Mouse (Mus musculus) Patski (cell line): ENCODE data around the gene Narfl. TPM values are rescaled to one million over a fixed set of nuclear protein-coding genes. Genes with fewer than 3 reads are reported as not detected.

Source experiments
- ATAC-seq: fragments of 100-300 bp; one replicate; pipeline ENCODE4 v1.8.0; 2021
- CTCF ChIA-PET: fragments of 350-600 bp; sonication (Branson Sonifier 250); formaldehyde crosslinking; loops from one replicate; lab custom pipeline; 2022; ENCODE audit warnings: inconsistent platforms; lab: Charles Lee
- POLR2A ChIA-PET: fragments of 350-600 bp; sonication (Branson Sonifier 250); formaldehyde crosslinking; loops from one replicate; lab custom pipeline; 2022; ENCODE audit warnings: antibody characterized with exemption, inconsistent platforms; lab: Charles Lee
- DNase-seq: peaks from one replicate; pipeline ENCODE4 v3.0.0-alpha.2; 2011; ENCODE audit warnings: low read depth, low spot score
- H3K27me3 ChIP-seq: fragments of 371-371 bp; one replicate; pipeline ENCODE4 v1.5.1; 2021
- CTCF ChIP-seq: fragments of 100-300 bp; IDR thresholded peaks from one replicate; pipeline ENCODE4 v1.5.1; 2021
- in situ Hi-C: fragments of 300-500 bp; cut with MboI; formaldehyde crosslinking; loops from 3 replicates; pipeline ENCODE4 v1.11.1; 2018; ENCODE audit warnings: low pct_unique_long_range_greater_than_20kb, mixed read lengths
- polyA plus RNA-seq: library from polyadenylated mRNA; unstranded; gene quantifications from one replicate; pipeline ENCODE4 v1.2.3, GENCODE M21; 2021

Gene Narfl
- polyA plus RNA-seq, 1 experiment from 2014 or later: 44.9 TPM

DNA sequence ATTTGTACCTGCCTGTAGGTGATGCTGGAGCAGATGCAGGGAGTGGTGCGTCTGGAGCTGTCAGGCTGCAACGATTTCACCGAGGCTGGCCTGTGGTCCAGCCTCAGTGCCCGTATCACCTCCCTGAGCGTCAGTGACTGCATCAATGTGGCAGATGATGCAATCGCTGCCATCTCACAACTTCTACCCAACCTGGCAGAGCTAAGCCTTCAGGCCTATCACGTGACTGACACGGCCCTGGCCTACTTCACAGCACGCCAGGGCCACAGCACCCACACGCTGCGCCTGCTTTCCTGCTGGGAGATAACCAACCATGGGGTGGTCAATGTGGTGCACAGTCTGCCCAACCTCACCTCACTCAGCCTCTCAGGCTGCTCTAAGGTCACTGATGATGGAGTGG, 44.1 kb downstream of the Narfl start:
- H3K27me3 ChIP-seq: peaks cover 17% of the 10 kb centered on the region
- CTCF ChIA-PET: no interaction called here
- ATAC-seq (no peak), DNase-seq (no peak)
- POLR2A ChIA-PET: interaction anchor here (1.8 kb wide), 1 partner anchor 14 kb away, joined by 6 read pairs; no protein-coding TSS in a partner anchor
- in situ Hi-C loops: no loop called here
- TF ChIP-seq CTCF: no peak

DNA sequence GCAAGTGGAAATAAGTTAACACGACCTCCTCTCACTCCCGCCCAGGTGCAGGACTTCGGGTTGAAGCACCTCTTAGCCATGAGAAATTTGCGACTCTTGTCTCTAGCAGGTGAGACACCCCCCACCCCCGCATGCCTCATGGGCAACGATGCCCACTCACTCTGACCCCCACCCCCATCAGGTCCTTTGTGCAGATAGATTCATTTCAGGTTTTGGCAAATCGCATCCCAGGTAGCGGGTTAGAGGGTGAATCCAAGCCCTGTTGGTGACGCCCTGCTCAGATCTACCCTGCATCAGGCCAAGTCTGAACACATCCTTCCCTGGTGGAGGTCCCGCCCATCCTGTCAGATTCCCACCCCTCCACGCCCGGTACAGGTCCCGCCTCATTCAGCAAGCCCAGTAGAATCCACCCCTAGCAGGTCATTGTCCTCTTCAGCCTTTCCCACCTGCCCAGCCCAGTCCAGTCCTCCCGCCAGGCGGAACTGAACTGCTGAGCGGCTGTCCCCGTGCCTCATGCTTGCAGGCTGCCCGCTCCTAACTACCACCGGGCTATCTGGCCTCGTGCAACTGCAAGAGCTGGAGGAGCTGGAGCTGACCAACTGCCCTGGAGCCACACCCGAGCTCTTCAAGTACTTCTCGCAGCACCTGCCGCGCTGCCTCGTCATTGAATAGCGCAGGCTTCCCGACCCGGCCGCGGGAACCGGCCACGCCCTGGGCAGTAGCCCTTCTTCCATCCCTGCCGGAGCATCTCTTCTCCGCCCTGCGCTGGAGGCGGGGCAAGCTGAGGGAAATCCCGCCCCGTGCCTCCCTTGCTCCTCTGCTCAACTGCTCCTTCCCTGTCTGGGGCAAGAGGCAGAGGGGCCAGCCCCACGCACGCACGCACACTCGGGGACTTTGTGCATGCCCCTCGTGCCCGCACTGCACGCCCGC, 45.5 kb downstream of the Narfl start:
- no peak for DNase-seq
- POLR2A ChIA-PET: no interaction called here
- TF ChIP-seq CTCF: no peak
- CTCF ChIA-PET: no interaction called here
- ATAC-seq: no peak
- H3K27me3 ChIP-seq: peaks cover 17% of the 10 kb centered on the region
- in situ Hi-C loops: no loop called here

DNA sequence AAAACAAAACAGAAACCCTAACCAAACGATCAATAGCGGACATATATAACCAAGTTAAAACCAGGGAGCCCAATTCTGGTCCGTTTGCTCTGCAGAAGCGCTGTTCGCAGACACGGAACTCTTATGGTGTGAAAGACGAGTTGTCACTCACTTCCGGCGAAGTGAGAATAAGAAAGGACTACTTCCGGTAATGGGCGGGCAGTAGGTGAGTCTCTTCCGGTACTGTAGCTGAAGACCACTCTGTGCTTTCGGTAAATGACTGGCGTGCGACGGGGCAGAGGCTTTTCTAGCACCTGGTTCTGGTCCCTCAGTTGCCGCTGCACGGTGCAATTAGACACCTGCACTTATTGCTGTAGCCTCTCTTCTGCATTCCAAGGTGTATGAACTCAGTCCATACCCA, 49.9 kb downstream of the Narfl start, which contains the start of gene Wdr24:
Wdr24 (plus strand) TSS at position 176 of the 400 bp plus-strand sequence.
- DNase-seq (no peak), ATAC-seq (no peak)
- H3K27me3 ChIP-seq: peaks cover 11% of the 10 kb centered on the region
- POLR2A ChIA-PET: interaction anchor here (2.2 kb wide), 1 partner anchor 9 kb away, joined by 11 read pairs; the partner anchor contains the start of gene Stub1
- no peak for TF ChIP-seq CTCF
- in situ Hi-C loops: no loop called here
- CTCF ChIA-PET: interaction anchor here (2.3 kb wide), 1 partner anchor 9 kb away, joined by 8 read pairs; the partner anchor contains the start of gene Stub1

DNA sequence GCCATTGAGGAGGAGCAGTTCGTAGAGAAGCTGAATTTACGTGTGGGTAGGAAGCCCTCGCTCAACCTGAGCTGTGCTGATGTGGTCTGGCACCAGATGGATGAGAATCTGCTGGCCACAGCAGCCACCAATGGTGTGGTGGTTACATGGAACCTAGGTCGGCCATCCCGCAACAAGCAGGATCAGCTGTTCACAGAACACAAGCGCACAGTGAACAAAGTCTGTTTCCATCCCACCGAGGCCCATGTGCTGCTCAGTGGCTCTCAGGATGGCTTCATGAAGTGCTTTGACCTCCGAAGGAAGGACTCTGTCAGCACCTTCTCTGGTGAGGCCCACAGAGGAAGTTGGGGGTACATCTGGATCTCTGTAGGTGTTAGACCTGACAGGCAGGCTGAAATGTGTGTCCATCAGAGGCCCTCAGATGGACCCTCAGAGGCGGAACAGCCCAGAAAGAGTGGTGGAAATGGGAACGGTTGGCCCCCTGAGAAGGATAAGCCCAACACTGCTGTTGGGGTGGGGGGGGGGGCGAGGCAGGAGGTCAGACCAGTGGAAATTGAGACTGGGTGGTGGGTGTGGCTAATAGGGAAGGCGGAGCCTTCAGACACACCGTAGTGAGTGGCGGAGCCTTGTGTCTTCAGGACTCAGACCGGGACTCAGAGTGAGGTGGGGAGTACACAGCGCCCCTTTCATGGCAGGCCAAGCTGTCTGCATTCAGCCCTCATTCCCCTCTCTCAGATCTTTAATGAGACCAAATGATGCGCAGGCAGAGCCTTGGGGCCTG, 51.0 kb downstream of the Narfl start:
- H3K27me3 ChIP-seq: peaks cover 4% of the 10 kb centered on the region
- ATAC-seq (no peak), DNase-seq (no peak)
- ChIA-PET CTCF (interaction anchor here (2.3 kb wide), 1 partner anchor 8 kb away, joined by 8 read pairs; the partner anchor contains the start of gene Stub1), POLR2A (interaction anchor here (2.2 kb wide), 1 partner anchor 8 kb away, joined by 11 read pairs; the partner anchor contains the start of gene Stub1)
- in situ Hi-C loops: no loop called here
- TF ChIP-seq CTCF: no peak

DNA sequence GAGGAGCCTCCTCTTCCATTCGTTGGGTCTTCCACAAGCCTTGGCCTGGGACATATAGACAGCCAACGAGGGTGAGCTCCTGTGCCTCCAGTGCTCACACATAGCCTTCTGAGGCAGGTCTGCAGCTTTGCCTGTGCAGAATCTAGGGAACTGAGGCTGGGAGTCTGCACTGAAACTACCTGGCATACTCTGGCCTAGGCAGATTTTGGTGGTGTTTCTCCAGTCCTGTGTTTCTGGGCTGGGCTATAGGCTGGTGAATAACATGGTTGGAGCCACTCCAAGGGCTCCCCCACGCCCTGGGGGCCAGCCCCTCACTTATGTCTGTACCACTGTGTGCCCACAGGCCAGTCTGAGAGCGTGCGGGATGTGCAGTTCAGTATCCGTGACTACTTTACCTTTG, 51.7 kb downstream of the Narfl start:
- ATAC-seq (no peak), DNase-seq (no peak)
- in situ Hi-C loops: no loop called here
- ChIA-PET POLR2A (interaction anchor here (0.6 to 1.2 kb wide), 3 partner anchors 12 to 22 kb away, joined by 3 read pairs; partner anchors contain the start of gene Rhbdl1), CTCF (no interaction called here)
- TF ChIP-seq CTCF: no peak
- no peaks in the 10 kb centered on the region for H3K27me3 ChIP-seq

DNA sequence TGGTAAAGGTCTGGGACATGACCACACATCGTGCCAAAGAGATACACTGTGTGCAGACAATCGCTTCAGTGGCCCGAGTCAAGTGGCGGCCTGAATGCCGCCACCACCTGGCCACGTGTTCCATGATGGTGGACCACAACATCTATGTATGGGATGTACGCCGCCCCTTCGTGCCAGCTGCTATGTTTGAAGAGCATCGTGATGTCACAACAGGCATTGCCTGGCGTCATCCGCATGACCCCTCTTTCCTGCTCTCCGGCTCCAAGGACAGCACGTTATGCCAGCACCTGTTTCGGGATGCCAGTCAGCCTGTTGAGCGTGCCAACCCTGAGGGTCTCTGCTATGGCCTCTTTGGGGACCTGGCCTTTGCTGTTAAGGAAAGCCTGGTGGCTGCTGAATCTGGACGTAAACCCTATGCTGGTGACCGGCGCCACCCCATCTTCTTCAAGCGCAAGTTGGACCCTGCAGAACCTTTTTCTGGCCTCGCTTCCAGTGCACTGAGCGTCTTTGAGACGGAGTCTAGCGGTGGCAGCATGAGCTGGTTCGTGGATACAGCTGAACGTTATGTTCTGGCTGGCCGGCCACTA, 52.5 kb downstream of the Narfl start:
- ATAC-seq (no peak), DNase-seq (no peak)
- ChIA-PET POLR2A (interaction anchor here (1.2 kb wide), 1 partner anchor 12 kb away, joined by 3 read pairs; the partner anchor contains the start of gene Rhbdl1), CTCF (no interaction called here)
- TF ChIP-seq CTCF: no peak
- no peaks in the 10 kb centered on the region for H3K27me3 ChIP-seq
- in situ Hi-C loops: no loop called here

DNA sequence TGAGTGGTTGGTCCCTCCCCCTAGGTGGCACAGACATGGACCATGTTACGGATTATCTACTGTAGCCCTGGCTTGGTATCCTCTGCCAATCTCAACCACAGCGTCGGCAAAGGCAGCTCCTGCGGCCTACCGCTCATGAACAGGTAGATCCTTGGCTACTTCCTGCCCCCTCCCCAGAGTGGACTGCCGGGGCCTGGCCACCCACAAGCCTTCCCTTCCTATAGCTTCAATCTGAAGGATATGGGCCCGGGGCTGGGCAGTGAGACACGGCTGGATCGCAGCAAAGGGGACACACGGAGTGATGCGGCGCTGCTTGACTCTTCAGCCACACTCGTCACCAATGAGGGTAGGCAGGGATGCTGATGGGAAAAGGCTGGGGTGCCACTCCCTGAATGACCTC, 53.4 kb downstream of the Narfl start:
- no peak for DNase-seq
- CTCF ChIA-PET: no interaction called here
- ATAC-seq: no peak
- no peaks in the 10 kb centered on the region for H3K27me3 ChIP-seq
- in situ Hi-C loops: no loop called here
- TF ChIP-seq CTCF: no peak
- POLR2A ChIA-PET: no interaction called here

DNA sequence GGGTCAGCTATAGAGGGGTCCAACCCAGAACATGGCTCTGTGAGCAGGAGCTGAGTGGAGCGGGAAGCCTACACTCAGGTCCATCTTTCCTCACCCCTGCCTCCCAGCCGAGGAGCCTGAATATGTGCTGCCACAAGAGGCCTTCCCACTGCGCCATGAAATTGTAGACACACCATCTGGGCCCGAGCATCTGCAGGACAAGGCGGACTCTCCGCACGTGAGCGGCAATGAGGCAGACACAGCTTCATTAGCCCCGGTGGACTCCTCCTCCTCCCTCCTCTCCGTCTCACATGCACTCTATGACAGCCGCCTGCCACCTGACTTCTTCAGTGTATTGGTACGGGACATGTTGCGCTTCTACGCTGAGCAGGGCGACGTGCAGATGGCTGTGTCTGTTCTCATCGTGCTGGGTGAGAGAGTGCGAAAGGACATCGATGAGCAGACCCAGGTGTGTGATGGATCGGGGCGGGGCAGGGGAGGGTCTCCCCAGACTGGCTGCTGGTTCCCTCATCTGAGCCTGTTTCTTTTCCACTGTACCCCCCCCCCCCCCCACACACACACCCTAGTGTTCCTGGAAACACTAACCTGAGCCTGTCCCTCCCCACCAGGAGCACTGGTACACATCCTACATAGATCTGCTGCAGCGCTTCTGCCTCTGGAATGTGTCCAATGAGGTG, 54.1 kb downstream of the Narfl start:
- H3K27me3 ChIP-seq: no peaks in the 10 kb centered on the region
- ATAC-seq (no peak), DNase-seq (no peak)
- ChIA-PET CTCF (no interaction called here), POLR2A (interaction anchor here (0.7 to 1.1 kb wide), 2 partner anchors 9 to 47 kb away, joined by 3 to 4 read pairs; partner anchors contain the start of genes Mettl26 and Rhbdl1)
- no peak for TF ChIP-seq CTCF
- in situ Hi-C loops: no loop called here

DNA sequence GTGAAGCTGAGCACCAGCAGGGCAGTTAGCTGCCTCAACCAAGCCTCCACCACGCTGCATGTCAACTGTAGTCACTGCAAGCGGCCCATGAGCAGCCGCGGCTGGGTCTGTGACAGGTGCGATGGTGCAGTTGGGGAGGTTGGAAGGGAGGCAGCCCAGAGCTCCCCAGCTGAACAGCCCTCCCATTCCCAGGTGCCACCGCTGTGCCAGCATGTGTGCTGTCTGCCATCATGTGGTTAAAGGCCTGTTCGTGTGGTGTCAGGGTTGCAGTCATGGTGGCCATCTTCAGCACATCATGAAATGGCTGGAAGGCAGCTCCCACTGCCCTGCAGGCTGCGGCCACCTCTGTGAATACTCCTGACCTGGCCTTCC, 54.6 kb downstream of the Narfl start:
- ChIA-PET POLR2A (interaction anchor here (0.7 to 1.1 kb wide), 2 partner anchors 9 to 46 kb away, joined by 3 to 4 read pairs; partner anchors contain the start of genes Mettl26 and Rhbdl1), CTCF (no interaction called here)
- DNase-seq (no peak), ATAC-seq (no peak)
- no peaks in the 10 kb centered on the region for H3K27me3 ChIP-seq
- TF ChIP-seq CTCF: no peak
- in situ Hi-C loops: no loop called here
